ENCODE assay signal across 8 mouse cellular contexts in genomic region chr17:57247393-57248200, GRCm38 (mm10). TPM values are rescaled to one million over a fixed set of nuclear protein-coding genes. Genes with fewer than 3 reads are reported as not detected.
A peak's percentile ranks its signal among the peaks of the same experiment; 100 is the strongest.
DNase-seq lines count a peak whose midpoint lies in the region; ATAC-seq and TF ChIP-seq lines count a peak whose summit lies in the region.

No protein-coding gene starts in this region.

- peaks cover 22% of the 10 kb centered on the region for H3K36me3 ChIP-seq in embryonic facial prominence, embryonic 13.5 days
- H3K36me3 ChIP-seq in kidney, adult 2 months (ENCODE audit: control insufficient read depth, insufficient read depth, low read length) = peaks cover 2% of the 10 kb centered on the region; the same call in 1 of the 2 replicates
- H3K36me3 ChIP-seq in limb, embryonic 12.5 days = peaks cover 21% of the 10 kb centered on the region
- 0 out of 2 replicates have a peak, but pooled peaks cover 5% of the 10 kb centered on the region for H3K36me3 ChIP-seq in midbrain, embryonic 15.5 days (replicated peaks)
- peaks cover 8% of the 10 kb centered on the region for H3K36me3 ChIP-seq in spleen, adult 2 months (ENCODE audit: control insufficient read depth, insufficient read depth, low read length)

- peak overlapping the region; percentile 84 for H3K9ac ChIP-seq in embryonic facial prominence, embryonic 13.5 days
- peak overlapping the region; percentile 75 for H3K9ac ChIP-seq in limb, embryonic 12.5 days (replicated peaks)
- peak overlapping the region; percentile 63 for H3K9ac ChIP-seq in midbrain, embryonic 15.5 days

- H3K4me3 ChIP-seq in embryonic facial prominence, embryonic 13.5 days = peak overlapping the region; percentile 68
- peak overlapping the region; percentile 67 for H3K4me3 ChIP-seq in kidney, adult 2 months (ENCODE audit: insufficient read depth, low read depth, low read length)
- H3K4me3 ChIP-seq in limb, embryonic 12.5 days (replicated peaks) = peak overlapping the region; percentile 65
- peak overlapping the region; percentile 63 for H3K4me3 ChIP-seq in midbrain, embryonic 15.5 days
- H3K4me3 ChIP-seq in spleen, adult 2 months (ENCODE audit: extremely low read depth, insufficient read depth, insufficient read length) = peak overlapping the region; percentile 81

- no peaks in the 10 kb centered on the region for H3K27me3 ChIP-seq in embryonic facial prominence, embryonic 13.5 days
- H3K27me3 ChIP-seq in kidney, adult 2 months (replicated peaks; ENCODE audit: control insufficient read depth, insufficient read depth, low read length) = no peaks in the 10 kb centered on the region
- no peaks in the 10 kb centered on the region for H3K27me3 ChIP-seq in limb, embryonic 12.5 days
- 0 out of 2 replicates have a peak, but pooled peaks cover 4% of the 10 kb centered on the region for H3K27me3 ChIP-seq in midbrain, embryonic 15.5 days (replicated peaks)
- H3K27me3 ChIP-seq in spleen, adult 2 months (ENCODE audit: control insufficient read depth, insufficient read depth, low read length) = no peaks in the 10 kb centered on the region

- ATAC-seq in embryonic facial prominence, embryonic 13.5 days (ENCODE audit: insufficient number of reproducible peaks, insufficient read depth, low FRiP score, low TSS enrichment, low read depth) = peak; percentile 92
- peak; percentile 94 for ATAC-seq in limb, embryonic 12.5 days (ENCODE audit: insufficient number of reproducible peaks, insufficient read depth, low FRiP score, low TSS enrichment, low read depth)
- ATAC-seq in midbrain, embryonic 15.5 days (replicated peaks) = peak; percentile 96

- no peak for TF ChIP-seq CTCF in kidney, adult 2 months (conservative IDR thresholded peaks at IDR 0.05; ENCODE audit: insufficient read depth, insufficient read length, low read depth, low read length)
- no peak for TF ChIP-seq CTCF in spleen, adult 2 months (IDR thresholded peaks at IDR 0.05; ENCODE audit: extremely low read depth, insufficient read depth, insufficient read length, insufficient replicate concordance)

- under 1% methylated on average over 46 of the region's 46 CpGs for WGBS in embryonic facial prominence, embryonic 13.5 days
- under 1% methylated on average over 46 of the region's 46 CpGs for WGBS in kidney, adult 2 months
- under 1% methylated on average over 45 of the region's 46 CpGs for WGBS in limb, embryonic 12.5 days
- WGBS in midbrain, embryonic 15.5 days = under 1% methylated on average over 44 of the region's 46 CpGs
- WGBS in spleen, adult 2 months = under 1% methylated on average over 46 of the region's 46 CpGs

- H3K4me2 ChIP-seq in embryonic facial prominence, embryonic 13.5 days = peak overlapping the region; percentile 95
- peak overlapping the region; percentile 96 for H3K4me2 ChIP-seq in limb, embryonic 12.5 days
- H3K4me2 ChIP-seq in midbrain, embryonic 15.5 days = peak overlapping the region; percentile 94

- H3K27ac ChIP-seq in embryonic facial prominence, embryonic 13.5 days = peak overlapping the region; percentile 95
- peak overlapping the region; percentile 83 for H3K27ac ChIP-seq in kidney, adult 2 months (ENCODE audit: insufficient read depth, low read depth, low read length)
- H3K27ac ChIP-seq in limb, embryonic 12.5 days = peak overlapping the region; percentile 95
- peak overlapping the region; percentile 97 for H3K27ac ChIP-seq in midbrain, embryonic 15.5 days
- peak overlapping the region; percentile 78 for H3K27ac ChIP-seq in spleen, adult 2 months (ENCODE audit: insufficient read depth, low read length)

- TF ChIP-seq POLR2A in kidney, adult 2 months (IDR thresholded peaks at IDR 0.05; ENCODE audit: low read depth, low read length) = peak; percentile 76
- TF ChIP-seq POLR2A in spleen, adult 2 months (IDR thresholded peaks at IDR 0.05; ENCODE audit: low read depth, low read length) = peak; percentile 62

- peaks cover 27% of the 10 kb centered on the region for H3K4me1 ChIP-seq in embryonic facial prominence, embryonic 13.5 days
- peaks cover 10% of the 10 kb centered on the region; the same call in 1 of the 2 replicates for H3K4me1 ChIP-seq in kidney, adult 2 months (ENCODE audit: control insufficient read depth, insufficient read depth, low read length)
- H3K4me1 ChIP-seq in limb, embryonic 12.5 days (replicated peaks) = peaks cover 26% of the 10 kb centered on the region
- peaks cover 33% of the 10 kb centered on the region for H3K4me1 ChIP-seq in midbrain, embryonic 15.5 days
- peaks cover 11% of the 10 kb centered on the region; the same call in 1 of the 2 replicates for H3K4me1 ChIP-seq in spleen, adult 2 months (ENCODE audit: control insufficient read depth, insufficient read depth, insufficient read length)

- H3K9me3 ChIP-seq in embryonic facial prominence, embryonic 13.5 days = no peaks in the 10 kb centered on the region
- H3K9me3 ChIP-seq in limb, embryonic 12.5 days = no peaks in the 10 kb centered on the region
- no peaks in the 10 kb centered on the region for H3K9me3 ChIP-seq in midbrain, embryonic 15.5 days

- DNase-seq in 3134 (ENCODE audit: extremely low read depth, insufficient read length, low spot score) = peak; percentile 88
- DNase-seq in adrenal gland, postnatal 36 days = peak; percentile 89 to 91
- peak; percentile 97 to 99 for DNase-seq in heart, adult 18-20 months
- peak; percentile 99 for DNase-seq in kidney, adult 2 months
- peak; percentile 87 to 96 for DNase-seq in spleen, adult 2 months (ENCODE audit: low read depth in 1 of 2, low spot score in 2 of 2)

RNA-seq across cellular contexts. Expression of gene Gpr108, which starts 0.6 kb away (rescaled TPM):
- 10 to 100 TPM; 78.7 to 94.2 TPM for total RNA-seq in adrenal gland, postnatal 36 days (2021)
- 31.6 and 33.1 TPM in 2 replicates for polyA plus RNA-seq in embryonic facial prominence, embryonic 13.5 days (2015; fragmentation: Nextera tagmentation; extraction: Ambion mirVana)
- 10 to 100 TPM; 24.4 to 30.0 TPM for total RNA-seq in heart, adult 18-20 months (2021)
- polyA plus RNA-seq in kidney, adult 2 months (2012; rRNA removed) = 36.7 and 39.6 TPM in 2 replicates
- polyA plus RNA-seq in limb, embryonic 12.5 days (2016; fragmentation: Nextera tagmentation; extraction: Ambion mirVana) = 30.0 and 31.1 TPM in 2 replicates
- polyA plus RNA-seq in midbrain, embryonic 15.5 days (2015; fragmentation: Nextera tagmentation; extraction: Ambion mirVana) = 22.7 and 23.1 TPM in 2 replicates
- polyA plus RNA-seq in spleen, adult 2 months (2012; rRNA removed) = 38.5 and 39.0 TPM in 2 replicates

RNA-seq across cellular contexts. Expression of gene Trip10, which starts 1.7 kb away (rescaled TPM):
- 10 to 100 TPM; 50.1 to 52.0 TPM for total RNA-seq in adrenal gland, postnatal 36 days (2021)
- 38.1 and 41.5 TPM in 2 replicates for polyA plus RNA-seq in embryonic facial prominence, embryonic 13.5 days (2015; fragmentation: Nextera tagmentation; extraction: Ambion mirVana)
- 100 to 1,000 TPM; 106 to 109 TPM for total RNA-seq in heart, adult 18-20 months (2021)
- 30.4 and 35.6 TPM in 2 replicates for polyA plus RNA-seq in kidney, adult 2 months (2012; rRNA removed)
- polyA plus RNA-seq in limb, embryonic 12.5 days (2016; fragmentation: Nextera tagmentation; extraction: Ambion mirVana) = 30.4 and 36.5 TPM in 2 replicates
- polyA plus RNA-seq in midbrain, embryonic 15.5 days (2015; fragmentation: Nextera tagmentation; extraction: Ambion mirVana) = 9.6 and 10.5 TPM in 2 replicates
- 9.8 and 10.5 TPM in 2 replicates for polyA plus RNA-seq in spleen, adult 2 months (2012; rRNA removed)

RNA-seq across cellular contexts. Expression of gene C3, which starts 19.7 kb away (rescaled TPM):
- total RNA-seq in adrenal gland, postnatal 36 days (2021) = 100 to 1,000 TPM; 231 to 623 TPM
- polyA plus RNA-seq in embryonic facial prominence, embryonic 13.5 days (2015; fragmentation: Nextera tagmentation; extraction: Ambion mirVana) = 0.13 and 4.8 TPM in 2 replicates
- total RNA-seq in heart, adult 18-20 months (2021) = 100 to 1,000 TPM in 1 of 2 experiments, 10 to 100 TPM in 1; 69.5 to 194 TPM
- 51.5 and 69.4 TPM in 2 replicates for polyA plus RNA-seq in kidney, adult 2 months (2012; rRNA removed)
- 0.08 and 1.00 TPM in 2 replicates for polyA plus RNA-seq in limb, embryonic 12.5 days (2016; fragmentation: Nextera tagmentation; extraction: Ambion mirVana)
- polyA plus RNA-seq in midbrain, embryonic 15.5 days (2015; fragmentation: Nextera tagmentation; extraction: Ambion mirVana) = 2.2 TPM in 2 replicates
- polyA plus RNA-seq in spleen, adult 2 months (2012; rRNA removed) = 160 and 170 TPM in 2 replicates

RNA-seq across cellular contexts. Expression of gene Vav1, which starts 31.3 kb away (rescaled TPM):
- 1 to 10 TPM; 2.2 to 2.9 TPM for total RNA-seq in adrenal gland, postnatal 36 days (2021)
- polyA plus RNA-seq in embryonic facial prominence, embryonic 13.5 days (2015; fragmentation: Nextera tagmentation; extraction: Ambion mirVana) = 2.6 and 2.9 TPM in 2 replicates
- 1 to 10 TPM; 1.6 to 3.3 TPM for total RNA-seq in heart, adult 18-20 months (2021)
- polyA plus RNA-seq in kidney, adult 2 months (2012; rRNA removed) = 1.1 and 3.4 TPM in 2 replicates
- 1.8 and 1.9 TPM in 2 replicates for polyA plus RNA-seq in limb, embryonic 12.5 days (2016; fragmentation: Nextera tagmentation; extraction: Ambion mirVana)
- 1.5 and 1.6 TPM in 2 replicates for polyA plus RNA-seq in midbrain, embryonic 15.5 days (2015; fragmentation: Nextera tagmentation; extraction: Ambion mirVana)
- polyA plus RNA-seq in spleen, adult 2 months (2012; rRNA removed) = 51.6 and 53.3 TPM in 2 replicates

RNA-seq across cellular contexts. Expression of gene Tnfsf14, which starts 53.6 kb away (rescaled TPM):
- total RNA-seq in adrenal gland, postnatal 36 days (2021) = under 1 TPM; 0.17 to 0.20 TPM
- polyA plus RNA-seq in embryonic facial prominence, embryonic 13.5 days (2015; fragmentation: Nextera tagmentation; extraction: Ambion mirVana) = 0.18 TPM in 1 of 2 replicates, not detected in the other
- total RNA-seq in heart, adult 18-20 months (2021) = under 1 TPM in 1 of 2 experiments, not detected in 1; 0.36 TPM
- polyA plus RNA-seq in kidney, adult 2 months (2012; rRNA removed) = 0.35 and 0.44 TPM in 2 replicates
- 0.18 and 0.33 TPM in 2 replicates for polyA plus RNA-seq in limb, embryonic 12.5 days (2016; fragmentation: Nextera tagmentation; extraction: Ambion mirVana)
- not detected in 2 replicates for polyA plus RNA-seq in midbrain, embryonic 15.5 days (2015; fragmentation: Nextera tagmentation; extraction: Ambion mirVana)
- polyA plus RNA-seq in spleen, adult 2 months (2012; rRNA removed) = 6.1 and 7.9 TPM in 2 replicates

Comparison
In these comparisons a context has a peak if more than half of its experiments do, and no peak if none do; other contexts are left out.
1. Peak in every context shown above with its lines: DNase-seq, ATAC-seq, H3K4me3 ChIP-seq and H3K27ac ChIP-seq.